Mouse (Mus musculus): Measurements from ENCODE around the gene Phxr2.
A peak's percentile ranks its signal among the peaks of the same experiment; 100 is the strongest.
"Not testable (repeated sequence)": the region's sequence is repeated elsewhere in the genome, so short reads cannot be mapped to it uniquely, and the experiment has no call there.

The Phxr2 gene

GRCm38 (mm10) chr10:99126225-99126624 lies at the start of gene Phxr2:
Gene Phxr2, minus strand, starts transcription at chr10:99126325.
- no peak for DNase-seq (ENCODE audit: low spot score)

GRCm38 (mm10) chr10:99172906-99173507 lies 46.9 kb upstream of the Phxr2 start:
- DNase-seq (ENCODE audit: low spot score): no peak

DNA sequence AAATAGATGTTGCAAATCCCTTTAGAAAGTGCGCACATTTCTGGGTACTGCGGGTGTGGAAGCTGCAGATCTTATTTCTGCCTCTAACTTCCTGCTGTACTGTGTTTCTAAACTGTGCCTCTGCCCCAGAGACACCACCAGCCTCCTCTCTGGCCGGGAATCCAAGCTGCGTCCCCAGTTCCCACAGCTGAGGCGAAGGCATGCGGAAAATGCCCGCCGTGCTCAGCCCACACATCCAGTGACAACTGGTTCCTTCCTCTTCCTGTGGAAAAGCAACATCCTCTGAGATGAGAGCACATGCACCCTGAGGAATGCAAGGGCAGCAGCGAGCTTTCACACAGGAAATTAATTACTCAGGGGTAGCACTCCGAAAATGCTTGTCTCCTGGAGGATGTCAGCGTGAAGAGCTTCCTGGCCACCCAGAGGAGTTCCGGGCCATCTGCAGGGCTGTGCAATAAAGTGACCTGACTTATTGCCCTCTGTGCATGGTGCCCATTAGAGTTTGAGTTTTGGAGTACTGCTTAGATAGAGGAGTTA lies 45.9 kb upstream of the Phxr2 start:
- DNase-seq (ENCODE audit: low spot score): peak; percentile 44

GRCm38 (mm10) chr10:99169765-99170129 lies 43.6 kb upstream of the Phxr2 start:
- DNase-seq (ENCODE audit: low spot score): no peak

GRCm38 (mm10) chr10:99168840-99169764 lies 43.0 kb upstream of the Phxr2 start:
- DNase-seq (ENCODE audit: low spot score): no peak

DNA sequence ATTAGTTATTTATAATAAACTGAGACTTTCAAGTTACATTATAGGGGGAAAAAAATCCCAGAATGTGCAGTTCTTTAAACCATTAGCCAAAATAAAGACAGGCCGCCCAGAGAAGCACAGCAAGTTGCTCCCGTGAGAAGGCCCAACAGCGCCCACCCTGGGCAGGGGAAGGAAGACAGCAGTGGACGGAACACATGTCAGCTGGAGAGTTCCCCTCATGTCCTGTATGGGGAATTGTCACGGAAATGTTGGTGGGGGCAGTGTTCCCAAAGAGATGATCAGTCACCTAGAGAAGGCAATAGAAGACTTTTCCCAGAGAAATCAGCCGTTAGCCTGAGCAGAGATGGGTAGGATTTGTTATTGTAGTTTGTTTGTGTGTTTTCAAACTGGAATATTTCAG lies 42.3 kb upstream of the Phxr2 start:
- no peak for DNase-seq (ENCODE audit: low spot score)

DNA sequence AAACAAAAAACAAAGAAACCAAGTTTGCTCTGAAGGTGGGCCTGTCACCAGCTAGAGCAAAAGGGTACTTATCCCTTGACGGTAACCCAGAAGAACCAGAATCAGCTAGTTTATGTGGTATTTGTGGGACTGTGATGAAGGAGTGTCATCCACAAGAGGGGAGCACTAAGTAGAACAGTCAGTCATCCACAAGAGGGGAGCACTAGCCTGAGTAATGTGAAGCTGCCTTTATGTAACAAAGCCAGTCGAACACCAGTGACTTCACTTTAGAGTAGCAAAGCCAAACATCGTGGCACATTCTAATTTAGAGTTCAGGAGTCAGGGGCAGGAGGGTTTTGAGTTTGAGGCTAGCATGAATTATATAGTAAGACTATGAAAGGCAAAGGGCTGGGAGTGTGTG lies 40.3 kb upstream of the Phxr2 start:
- DNase-seq (ENCODE audit: low spot score): no peak

DNA sequence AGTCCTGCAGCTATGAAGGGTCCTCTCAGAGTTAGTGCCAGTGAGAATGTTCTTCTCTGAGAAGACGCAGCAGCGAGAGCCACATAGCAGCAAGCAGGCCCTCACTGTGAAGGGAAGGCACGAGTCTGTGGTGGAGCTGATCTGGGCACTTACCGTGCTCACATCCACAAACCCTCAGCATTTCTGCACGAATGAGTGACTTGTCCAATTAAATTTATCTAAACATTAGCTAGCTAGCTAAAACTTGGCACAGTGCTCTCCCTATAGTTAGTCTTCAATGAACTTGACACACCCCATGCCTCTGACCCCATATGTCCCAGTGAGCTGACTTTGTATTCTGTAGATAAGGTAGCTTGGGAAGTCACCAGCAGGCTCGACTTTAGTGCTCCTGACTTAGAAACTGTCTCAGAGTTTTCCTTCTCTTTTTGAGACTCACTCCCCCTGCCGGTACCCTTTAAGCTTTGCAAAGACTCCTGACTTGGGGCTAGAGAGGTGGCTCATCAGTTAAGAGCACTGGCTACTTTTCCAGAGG lies 39.7 kb upstream of the Phxr2 start:
- no peak for DNase-seq (ENCODE audit: low spot score)

DNA sequence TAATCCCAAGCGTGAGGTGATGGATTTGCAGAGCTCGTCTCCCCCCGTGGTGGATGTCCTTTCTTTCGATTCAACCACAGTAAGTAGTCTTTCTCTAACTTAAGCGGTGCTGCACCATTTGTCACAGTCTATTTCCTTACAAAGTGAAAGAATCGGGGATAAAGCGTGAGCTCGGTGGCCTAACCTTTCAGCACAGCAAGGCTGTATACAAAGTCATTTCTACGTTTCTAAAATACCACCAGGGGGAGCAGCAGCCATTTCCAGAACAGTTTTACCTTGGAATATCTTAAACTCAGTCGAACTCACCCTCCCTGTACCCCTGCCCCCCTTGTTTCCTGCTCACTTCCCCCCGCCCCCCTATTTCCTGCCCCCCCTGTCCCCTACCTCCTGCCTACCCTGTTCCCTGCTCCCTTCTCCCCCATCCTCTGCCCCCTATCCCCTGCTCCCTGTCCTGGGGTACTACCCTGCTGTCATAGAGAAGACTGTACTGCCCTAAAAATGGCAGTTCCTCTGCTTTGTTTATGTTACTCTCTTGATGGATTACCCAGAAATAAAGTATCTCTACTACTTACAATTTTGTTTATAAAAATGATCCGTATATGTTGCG lies 38.8 kb upstream of the Phxr2 start:
- DNase-seq (ENCODE audit: low spot score): no peak

- DNase-seq (ENCODE audit: low spot score): no peak
Observed at GRCm38 (mm10) chr10:99163002-99163401, 36.9 kb upstream of the Phxr2 start.

DNA sequence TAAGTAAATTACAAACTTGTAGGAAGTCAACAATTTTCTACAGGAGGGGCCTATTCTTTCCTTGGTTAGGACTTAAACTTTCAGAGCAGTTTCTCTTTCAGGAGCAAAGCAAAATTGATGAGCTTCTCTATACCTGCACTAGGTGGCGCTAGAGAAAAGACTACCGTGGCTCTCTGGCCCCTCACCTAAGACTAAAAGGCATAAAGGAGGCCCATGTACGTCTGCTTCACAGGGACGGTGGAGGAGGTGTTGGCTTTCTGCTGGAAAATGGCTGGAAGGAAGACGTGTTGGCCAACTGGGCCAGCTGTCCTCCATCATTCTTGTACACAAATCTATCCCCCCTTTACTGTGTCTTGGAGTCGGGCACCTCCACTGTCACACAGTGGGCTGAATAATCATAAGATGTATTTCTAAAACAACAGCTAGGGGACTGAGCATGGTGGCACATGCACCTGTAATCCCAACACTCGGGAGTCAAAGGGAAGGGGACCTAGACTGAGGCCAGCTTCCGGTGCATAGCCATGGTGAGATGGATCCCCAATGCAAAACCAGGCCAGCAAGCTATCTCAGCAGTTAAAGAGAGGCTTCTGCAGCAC lies 36.0 kb upstream of the Phxr2 start:
- peak; percentile 31 for DNase-seq (ENCODE audit: low spot score)

GRCm38 (mm10) chr10:99157697-99158096 lies 31.6 kb upstream of the Phxr2 start:
- not testable (repeated sequence) for DNase-seq (ENCODE audit: low spot score)

DNA sequence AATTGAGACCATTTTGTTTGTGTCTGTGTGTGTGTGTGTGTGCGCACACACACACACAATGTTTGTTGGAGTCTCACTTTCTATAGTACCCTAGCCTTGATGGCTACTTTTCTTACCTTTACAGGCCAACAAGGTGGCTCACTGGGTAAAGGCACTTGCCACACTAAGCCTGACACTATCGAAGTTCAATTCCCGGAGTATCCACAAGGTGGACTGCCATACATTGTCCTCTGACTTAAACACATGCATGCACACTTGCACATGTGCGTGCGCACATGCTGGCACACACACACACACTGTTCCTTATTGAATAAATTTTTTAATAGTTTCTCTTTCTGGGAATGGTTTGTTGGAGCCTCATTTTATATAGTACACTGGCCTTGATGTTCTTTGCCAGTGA lies 30.7 kb upstream of the Phxr2 start:
- DNase-seq (ENCODE audit: low spot score): no peak

DNA sequence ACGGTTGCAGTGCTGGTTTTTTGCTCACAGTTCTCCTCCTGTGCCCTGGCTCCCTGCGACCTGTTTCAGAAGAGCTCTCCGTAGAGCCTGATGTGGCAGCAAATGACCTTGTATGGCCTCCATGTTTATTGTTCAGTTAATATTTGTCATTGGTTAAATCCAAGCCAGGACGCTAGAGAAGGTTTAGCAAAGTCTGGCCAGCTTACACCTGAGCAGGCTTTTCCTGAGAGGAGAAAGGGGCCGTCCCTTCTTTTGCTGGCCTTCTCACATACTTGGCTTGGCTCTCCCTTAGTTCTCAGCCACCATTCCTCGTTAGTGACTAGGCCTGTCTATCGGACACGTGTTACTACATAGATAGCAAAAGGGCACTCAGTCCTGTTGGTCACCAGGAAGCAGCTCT lies 28.5 kb upstream of the Phxr2 start:
- DNase-seq (ENCODE audit: low spot score): no peak

GRCm38 (mm10) chr10:99152063-99152462 lies 25.9 kb upstream of the Phxr2 start:
- DNase-seq (ENCODE audit: low spot score): no peak

GRCm38 (mm10) chr10:99151580-99151979 lies 25.5 kb upstream of the Phxr2 start:
- DNase-seq (ENCODE audit: low spot score): no peak

GRCm38 (mm10) chr10:99150016-99150415 lies 23.9 kb upstream of the Phxr2 start:
- no peak for DNase-seq (ENCODE audit: low spot score)

DNA sequence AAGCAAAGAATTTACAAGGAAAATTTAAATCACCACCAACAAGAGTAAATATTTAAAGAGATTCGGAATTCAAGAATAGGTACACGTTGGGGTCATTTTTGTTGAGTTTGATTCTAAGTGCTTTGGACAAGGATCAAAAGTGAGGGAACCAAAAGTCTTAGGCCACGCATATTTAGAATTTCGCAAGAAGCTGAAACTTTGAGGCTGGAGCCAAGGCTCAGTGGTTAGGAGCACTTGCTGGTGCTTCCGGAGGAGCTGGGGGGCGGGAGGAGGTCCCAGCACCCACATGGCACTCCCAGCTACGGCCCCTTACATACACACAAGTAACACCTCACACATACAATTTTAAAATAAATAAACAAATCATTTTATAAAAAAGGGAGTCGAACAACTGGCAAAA lies 20.5 kb upstream of the Phxr2 start:
- no peak for DNase-seq (ENCODE audit: low spot score)

GRCm38 (mm10) chr10:99145611-99146010 lies 19.5 kb upstream of the Phxr2 start:
- DNase-seq (ENCODE audit: low spot score): no peak

- DNase-seq (ENCODE audit: low spot score): no peak
Observed at GRCm38 (mm10) chr10:99136337-99136736, 10.2 kb upstream of the Phxr2 start.

- DNase-seq (ENCODE audit: low spot score): no peak
Observed at GRCm38 (mm10) chr10:99133321-99133875, 7.3 kb upstream of the Phxr2 start.
